Mouse (Mus musculus) right cerebral cortex, postnatal 4 days (tissue): ENCODE measurements at regions not wholly inside any gene's neighbourhood (a gene's known extent, or its start where the extent isn't known, plus 50 kb on each side); places are given as distances from the start of the nearest gene placed in this dataset.

Experiments used
- DNase-seq: peaks from one replicate; pipeline ENCODE4 v3.0.0-alpha.2; 2022

DNA sequence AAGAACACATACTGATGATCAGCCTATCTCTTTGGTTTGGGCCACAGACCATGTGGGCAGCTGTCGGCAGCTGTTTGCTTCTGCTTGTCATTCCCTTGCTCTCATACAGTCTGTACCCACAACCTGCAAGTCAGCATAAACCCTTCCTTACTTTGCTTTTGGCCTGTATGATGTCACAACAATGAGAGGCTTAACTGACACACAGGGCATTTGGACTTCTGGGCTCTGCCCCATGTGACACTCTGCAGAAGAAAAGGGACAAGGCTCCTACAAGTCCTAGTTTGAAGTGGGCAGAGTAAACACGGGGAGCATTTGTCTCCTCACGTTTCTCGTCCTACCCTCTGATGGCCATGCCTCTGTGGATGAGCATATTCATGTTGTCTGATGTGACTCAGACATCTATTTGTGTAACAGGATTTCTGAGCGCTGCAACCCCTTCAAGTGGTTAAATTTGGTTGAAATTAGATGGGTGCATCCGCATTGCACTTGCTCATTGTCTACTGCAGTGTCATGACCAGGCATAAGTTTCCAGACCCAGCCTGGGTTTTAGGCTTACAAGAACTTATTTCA, 87.6 kb upstream of the Cpeb4 start:
- no peak for DNase-seq

DNA sequence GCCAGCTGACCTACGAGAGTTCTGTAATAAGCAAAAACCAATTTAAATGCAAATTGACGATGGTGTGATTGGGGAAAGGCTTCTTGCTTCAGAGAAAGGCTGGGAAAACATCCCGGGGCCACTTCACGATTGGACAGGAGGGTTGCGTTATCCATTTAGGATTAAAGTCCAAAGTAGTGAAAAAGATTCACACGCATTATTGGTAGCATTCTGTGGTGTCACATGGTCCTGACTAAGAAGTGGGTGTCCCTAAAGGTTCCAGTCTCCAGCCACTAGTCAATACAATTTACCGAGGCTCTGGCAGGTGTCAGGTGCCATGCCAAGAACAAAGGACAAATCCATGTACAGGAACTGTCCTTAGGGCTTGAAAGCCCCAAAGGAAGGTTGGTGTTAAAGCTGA, 86.9 kb upstream of the Cpeb4 start:
- no peak for DNase-seq

DNA sequence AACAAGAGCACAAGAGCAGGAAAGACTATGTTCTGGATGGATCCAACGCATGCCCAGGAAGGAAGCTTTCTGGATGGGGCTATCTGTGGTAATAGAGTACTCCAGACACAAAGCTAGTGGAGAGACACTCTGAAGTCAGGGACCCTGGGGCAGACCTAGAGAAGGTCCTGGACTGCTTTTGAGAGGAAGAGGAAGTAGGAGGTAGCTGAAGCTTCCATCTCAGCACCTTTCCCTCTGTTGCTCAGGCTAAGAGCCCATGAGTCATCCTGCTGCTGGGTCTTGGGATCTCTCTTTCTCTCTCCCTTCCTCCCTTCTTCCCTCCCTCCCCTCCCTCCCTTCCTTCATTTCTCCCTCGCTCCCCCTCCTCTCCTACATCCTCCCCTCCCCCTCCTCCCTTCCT, 84.6 kb upstream of the Cpeb4 start:
- no peak for DNase-seq

DNA sequence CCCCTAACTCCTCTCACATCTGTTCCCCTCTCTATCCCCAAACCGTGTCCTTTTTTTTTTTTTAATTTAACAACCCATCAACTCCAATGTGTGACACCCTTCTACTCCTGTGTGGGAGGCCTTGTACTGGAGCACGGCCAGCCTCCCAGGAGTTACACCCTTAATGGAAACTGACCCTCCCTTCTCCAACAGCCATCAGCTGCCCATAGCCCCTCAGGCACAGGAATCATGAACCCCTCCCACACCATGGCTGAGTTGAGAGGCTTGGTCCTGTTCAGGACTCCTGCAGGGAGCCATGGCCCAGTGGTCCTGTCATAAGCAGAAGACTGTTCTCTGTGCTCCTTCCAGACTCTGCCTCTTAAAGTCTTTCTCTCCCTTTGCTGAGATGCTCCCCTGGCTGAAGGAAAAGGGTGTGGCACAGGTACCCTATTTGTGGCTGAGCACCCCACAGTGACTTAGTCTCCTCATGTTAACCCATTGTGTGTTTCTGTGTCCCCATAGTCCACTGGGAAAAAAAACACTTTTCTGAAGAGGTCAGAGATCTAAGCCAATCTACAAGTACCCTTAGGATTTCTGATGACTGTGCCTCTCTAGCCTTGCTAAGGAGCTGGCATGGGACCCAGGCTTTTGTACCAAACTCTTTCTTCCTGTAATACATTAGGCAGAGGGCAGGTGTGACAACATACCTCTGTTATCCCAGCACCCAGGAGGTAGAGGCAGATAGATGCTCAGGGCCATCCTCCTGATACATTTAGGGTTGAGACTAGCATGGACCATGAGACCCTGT, 83.9 kb upstream of the Cpeb4 start:
- DNase-seq: no peak

DNA sequence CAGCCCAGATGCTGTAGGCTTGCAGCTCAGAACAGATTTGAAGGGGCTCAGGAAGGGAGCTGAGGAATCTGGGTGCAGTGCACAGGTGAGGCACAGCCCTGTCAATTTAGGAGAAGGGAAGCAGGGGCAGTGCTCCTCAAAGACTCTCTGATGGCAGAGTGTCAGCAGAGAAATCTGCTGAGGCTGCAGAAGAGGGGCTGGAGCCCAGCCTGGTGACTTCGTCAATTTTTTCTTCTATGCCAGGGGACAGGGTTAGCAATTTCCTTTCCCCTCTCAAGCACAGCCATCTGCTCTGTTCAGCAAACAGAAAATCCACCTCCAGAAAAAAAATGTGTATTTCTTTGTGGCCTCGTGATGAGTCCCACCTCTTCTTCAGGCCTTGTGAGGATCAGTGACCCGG, 82.0 kb upstream of the Cpeb4 start:
- DNase-seq: no peak

DNA sequence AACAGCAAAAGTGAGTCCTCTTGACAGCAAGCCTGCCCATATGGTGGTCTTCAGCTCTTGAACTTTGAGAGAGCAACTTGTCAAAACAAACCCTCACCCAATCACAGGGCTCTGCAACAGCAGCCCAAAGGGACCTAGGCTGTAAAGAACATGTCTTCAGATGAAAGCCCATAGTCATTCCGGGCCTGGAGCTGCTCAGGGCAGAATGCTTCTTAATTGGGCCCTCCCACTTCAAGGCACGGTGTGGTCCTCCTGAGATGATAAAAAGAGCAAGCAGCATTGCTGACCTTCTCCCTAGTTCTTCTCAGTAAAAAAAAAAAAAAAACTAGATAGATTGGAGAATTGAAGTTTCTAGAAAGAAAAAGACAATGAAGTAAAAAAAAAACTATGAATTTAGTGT, 80.7 kb upstream of the Cpeb4 start:
- DNase-seq: no peak

DNA sequence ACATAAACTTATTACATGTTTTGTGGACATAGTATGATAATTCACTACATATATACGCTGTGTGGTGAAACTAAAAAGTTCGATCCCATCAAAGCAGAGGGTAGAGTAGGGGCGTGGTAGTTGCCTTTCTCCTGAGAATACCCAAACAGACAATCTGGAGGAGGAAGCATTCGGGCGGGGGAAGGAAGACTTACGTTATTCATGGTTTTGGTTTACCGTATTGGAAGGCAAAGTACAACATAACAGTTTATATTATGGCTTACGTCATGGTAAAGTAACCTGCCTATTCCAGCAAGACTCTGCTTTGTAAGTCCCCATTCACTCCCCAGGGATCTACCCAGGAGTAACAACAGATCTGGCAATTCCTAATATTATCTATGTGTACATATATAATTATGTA, 76.9 kb upstream of the Cpeb4 start:
- DNase-seq: no peak

DNA sequence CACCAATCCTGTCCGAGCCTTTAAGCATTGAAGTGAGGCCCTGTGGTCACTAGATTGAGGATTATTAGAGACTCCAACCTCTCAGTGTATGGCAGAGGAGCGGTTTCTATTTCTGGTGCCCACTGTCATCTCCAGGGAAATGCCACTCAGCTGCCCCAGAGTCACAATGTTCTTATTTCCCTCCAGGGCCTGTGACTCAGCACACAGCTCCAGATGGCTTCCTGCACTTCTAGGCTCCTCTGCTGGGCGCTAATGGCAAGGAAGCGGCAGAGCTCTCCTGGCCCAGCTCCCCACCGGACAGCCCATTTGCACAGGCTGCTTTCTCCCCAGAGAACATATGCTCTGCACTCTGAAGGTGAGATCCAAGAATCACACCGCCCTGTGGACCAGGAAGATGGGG, 75.8 kb upstream of the Cpeb4 start:
- no peak for DNase-seq

DNA sequence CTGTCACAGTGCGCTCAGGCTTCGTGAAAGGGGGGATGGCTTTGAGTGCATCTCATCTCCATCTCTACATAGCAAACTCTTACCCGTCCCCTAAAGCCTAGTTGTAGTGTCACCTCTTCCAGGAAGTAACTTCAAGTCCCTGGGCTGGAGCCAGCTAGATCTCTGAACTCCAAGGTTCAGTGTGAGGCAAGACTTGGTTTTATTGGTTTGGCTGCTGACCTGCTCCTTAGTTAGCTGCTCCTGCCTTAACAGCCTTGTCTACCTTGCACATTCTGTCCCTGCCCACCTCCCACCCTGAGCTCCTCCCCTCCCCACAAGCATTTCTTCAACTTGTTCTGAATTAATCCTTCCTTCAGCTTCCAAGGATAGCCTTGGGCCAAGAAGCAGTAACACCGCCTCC, 70.4 kb upstream of the Cpeb4 start:
- no peak for DNase-seq

DNA sequence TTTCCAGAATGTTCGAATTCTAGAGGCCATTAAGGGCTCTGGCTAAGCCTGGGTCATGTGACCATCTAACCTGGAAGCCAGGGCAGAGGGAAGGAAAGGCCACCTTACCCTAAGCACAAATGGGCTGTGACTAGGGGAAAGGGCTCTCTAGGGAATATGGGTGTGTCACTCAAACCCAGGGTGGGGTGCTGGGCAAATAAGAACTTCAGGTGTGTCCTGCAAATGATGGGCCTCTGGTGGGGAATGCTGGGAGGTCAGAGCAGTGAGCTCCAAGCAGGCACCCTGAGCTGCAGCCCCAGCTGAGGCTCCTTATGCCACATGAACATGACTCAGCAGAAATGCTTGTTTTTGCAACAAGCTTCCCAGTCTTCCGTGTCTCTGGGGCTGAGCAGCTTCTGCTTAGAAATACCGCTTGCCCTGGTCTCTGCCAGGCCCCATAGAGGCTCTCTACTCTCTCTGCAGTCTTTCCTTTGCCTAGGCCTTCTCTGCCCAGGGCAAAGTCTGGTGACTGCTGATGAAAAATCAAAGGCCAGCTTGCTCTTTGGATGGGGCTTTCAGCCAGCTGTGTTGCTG, 68.6 kb upstream of the Cpeb4 start:
- DNase-seq: no peak

DNA sequence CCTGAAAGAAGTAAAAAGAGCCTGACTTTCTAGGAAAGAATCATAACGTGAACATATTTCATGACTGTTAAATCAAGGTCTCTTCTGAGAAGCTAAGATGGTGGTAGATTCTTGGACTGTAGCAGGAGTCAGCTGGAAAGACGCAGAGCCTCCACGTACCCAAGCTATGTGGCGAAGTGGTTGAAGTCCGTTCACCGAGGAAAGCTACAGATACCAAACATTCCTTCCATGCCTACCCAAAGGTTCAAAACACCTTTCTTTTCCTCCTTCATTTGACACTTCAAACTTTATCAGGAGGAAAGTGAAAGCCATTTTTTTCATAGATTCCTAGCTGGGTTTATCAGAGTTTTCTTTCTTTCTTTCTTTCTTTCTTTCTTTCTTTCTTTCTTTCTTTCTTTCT, 67.5 kb upstream of the Cpeb4 start:
- no peak for DNase-seq

DNA sequence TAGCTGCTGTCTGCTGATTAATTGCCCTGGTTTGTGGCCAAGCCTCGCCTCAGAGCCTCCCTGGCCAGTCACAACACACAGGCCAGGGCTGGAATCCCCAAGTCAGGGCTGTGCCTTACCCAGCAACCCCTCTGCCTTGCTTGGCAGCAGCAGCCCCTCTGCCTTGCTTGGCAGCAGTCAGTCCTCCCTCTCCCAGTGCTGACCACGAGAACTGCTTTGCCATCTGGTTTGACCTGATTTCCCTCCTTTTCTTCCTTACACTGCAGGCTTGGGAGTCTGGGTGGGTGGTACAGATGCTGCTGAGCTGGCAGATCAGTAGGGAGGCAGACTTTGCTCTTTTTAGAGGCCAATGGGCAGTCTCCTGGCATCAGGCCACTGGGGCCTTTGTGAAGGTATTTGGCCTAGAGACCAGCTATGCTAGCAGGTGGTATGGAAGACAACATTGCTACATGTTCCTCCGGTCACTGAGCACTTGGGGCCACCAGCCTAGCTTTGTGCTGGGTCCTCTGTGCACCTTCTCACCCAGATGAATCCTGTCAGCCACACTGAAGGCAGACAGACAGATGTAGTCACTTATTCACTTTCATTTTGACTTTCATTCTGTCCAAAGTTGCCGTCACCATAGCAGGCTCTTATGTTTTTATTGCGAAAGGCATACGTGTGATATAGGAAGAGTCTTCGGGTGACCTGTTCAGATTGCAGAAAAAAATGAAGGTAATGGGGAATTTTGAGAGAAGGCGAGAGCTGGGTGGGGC, 64.4 kb upstream of the Cpeb4 start:
- DNase-seq: peak; percentile 54

DNA sequence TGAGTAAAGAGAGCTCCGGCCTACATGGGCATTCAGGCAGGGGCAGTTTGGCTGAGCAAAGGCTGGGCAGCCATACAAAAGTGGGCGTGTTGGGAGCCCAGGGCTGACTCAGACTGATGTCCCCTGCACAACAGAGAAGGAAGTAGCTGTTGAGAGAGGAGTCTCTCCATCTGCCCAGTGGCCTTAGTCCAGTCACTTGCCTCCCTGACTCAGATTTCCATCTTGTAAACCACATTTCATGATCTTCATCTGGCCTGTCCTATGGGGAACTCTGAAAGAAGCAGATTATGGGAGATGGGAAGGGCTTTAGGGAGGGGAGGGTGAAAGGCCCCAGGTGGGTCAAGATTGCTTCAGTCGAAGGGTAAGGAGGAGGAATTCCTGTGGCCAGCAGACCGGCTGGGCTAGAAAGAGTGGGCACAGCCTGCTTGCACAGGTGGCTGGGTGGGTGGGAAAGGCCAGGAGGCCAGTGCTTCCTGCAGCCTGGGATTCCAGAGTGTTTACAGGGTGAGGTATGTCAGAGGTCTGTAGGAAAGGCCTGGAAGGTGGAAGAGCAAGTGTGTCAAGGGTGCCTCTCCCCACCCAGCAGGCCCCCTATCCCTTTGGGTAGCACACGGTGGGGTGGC, 63.7 kb upstream of the Cpeb4 start:
- no peak for DNase-seq

DNA sequence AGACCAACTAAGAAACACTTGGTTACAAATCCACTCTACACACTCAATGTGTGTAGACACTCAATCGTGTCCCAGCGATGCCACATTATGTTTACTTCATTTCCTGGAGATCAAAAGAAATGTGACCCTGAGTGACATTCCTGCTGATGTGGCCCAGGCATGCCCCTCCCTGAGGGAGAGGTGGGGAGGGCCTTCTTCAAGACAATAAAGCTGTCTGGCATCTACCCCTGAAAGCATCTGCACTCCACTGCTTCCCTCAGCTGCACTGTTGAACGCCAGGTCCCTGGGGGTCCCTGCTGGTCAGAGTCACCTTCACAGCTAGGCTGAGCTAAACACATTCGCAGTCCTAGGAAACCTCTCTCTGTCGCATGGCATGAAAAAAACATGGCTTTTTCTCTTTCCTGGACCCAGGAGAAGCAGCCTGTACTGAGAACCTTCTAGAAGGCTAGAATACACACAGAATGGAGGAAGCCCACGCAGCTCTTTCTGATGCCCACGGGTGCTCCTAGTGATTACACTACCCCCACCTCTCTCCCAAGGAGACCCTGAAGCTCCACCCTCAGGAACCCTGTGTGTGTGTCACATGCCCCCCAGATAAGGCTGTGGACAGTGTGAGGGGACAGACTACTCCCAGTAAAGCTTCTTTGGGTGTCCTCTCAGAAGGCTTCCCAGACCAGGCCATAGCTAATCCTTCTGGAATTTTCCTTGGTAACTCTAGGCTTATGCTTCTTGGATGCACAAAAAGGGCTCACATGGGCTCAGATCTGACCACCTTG, 61.8 kb upstream of the Cpeb4 start:
- no peak for DNase-seq

DNA sequence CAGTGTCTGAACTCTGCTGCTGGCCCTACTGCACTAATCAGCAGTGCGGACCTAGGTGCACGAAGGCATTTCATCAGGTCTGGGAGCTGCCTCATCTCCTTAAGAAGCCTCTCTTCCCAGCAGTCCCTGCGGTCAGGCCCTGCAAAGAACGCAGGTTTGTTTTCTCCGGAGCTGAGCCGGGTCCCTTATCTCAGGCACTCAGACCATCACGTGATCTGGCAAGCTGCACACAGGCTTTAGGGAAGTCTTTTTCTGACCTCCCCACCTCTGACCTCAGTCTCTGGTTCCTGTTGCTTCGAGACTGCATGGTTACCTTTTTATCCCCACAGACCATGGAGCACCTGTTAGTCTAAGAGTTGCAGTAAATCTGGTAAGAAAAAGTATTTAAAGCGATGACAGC, 59.8 kb upstream of the Cpeb4 start:
- no peak for DNase-seq

DNA sequence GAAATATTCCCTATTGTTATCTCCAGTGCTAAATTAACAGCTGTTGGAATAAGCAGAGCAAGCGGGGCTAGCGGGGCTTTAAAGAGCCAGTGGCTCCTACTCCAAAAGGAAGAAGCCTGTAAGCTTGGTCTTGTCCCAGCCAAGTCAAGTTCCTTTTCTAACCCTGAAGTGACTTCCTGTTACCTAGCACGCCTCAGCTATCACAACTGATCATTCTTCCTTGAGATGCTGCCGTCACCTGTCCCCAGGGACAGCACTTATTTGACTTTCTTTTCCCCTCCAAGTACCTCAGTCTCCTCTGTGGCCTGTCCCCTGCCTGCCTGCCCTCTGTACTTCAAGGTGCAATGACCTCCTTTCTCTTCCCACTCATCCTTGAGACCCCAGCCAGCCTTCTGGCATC, 57.4 kb upstream of the Cpeb4 start:
- DNase-seq: no peak

DNA sequence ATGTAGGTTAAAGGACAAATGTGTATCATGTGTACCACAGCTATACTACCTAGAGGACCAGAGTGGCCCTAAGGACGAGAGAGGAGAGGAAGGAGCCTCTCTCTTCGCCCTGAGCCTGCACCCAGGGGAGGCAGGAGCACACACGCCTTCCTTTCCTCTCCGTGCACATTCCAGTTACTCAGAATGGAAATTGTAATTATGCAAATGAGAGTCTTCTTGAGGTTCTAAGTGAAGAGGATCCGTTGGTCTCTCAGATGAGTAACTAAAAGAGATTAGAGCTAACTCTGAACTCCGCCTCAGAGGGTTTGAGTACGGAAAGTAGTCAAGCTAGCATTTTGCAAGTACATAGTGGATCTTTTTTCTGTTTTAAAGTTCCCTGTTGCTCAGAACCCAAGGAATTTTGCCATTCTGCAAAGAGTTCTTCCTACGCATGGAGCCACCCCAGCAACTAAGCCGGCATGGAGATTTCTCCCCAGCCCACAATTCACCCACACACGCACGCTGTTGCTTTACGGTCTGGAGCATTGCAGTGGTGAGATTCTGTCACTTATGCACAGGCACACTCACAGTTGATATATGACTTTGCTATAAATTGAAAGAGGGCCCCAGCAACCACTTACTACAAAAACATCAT, 56.0 kb upstream of the Cpeb4 start:
- no peak for DNase-seq

DNA sequence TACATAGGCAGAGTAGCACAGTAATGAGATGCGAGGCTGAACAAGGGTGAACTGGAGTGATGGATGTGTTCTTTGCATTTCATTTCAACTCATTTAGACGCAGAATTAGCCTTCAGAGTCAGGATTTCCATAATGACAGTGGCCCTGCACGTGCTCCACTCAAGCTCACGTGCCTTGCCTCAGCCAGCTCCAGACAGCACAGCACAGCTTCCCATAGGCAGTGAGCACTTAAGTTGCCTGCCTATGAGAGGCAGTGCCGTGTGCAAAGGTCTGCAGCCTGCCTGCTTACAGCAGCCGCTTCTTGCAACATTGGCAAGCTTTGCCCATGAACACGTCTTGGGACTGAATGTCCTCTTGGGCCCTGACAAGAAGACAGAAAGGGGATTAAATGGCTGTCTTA, 54.0 kb upstream of the Cpeb4 start:
- no peak for DNase-seq

DNA sequence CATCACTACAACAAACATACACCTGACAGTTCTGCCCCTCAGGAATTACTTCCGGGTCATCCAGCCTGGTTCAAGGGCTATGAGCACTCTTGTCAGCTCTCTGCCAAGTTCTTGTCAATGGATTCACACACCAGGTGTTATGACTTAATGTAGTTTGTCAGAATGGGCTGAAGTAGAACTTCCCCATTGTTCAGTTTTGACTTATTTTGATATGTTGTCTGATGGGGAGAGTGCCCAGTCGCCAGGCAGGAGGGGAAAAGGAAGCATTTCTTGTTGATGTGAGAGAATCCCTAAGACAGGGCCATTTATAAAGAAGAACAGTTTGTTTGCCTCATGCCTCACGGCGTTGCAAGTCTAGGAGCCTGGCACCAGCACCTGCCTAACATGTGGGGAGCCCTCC, 52.0 kb upstream of the Cpeb4 start:
- DNase-seq: no peak

DNA sequence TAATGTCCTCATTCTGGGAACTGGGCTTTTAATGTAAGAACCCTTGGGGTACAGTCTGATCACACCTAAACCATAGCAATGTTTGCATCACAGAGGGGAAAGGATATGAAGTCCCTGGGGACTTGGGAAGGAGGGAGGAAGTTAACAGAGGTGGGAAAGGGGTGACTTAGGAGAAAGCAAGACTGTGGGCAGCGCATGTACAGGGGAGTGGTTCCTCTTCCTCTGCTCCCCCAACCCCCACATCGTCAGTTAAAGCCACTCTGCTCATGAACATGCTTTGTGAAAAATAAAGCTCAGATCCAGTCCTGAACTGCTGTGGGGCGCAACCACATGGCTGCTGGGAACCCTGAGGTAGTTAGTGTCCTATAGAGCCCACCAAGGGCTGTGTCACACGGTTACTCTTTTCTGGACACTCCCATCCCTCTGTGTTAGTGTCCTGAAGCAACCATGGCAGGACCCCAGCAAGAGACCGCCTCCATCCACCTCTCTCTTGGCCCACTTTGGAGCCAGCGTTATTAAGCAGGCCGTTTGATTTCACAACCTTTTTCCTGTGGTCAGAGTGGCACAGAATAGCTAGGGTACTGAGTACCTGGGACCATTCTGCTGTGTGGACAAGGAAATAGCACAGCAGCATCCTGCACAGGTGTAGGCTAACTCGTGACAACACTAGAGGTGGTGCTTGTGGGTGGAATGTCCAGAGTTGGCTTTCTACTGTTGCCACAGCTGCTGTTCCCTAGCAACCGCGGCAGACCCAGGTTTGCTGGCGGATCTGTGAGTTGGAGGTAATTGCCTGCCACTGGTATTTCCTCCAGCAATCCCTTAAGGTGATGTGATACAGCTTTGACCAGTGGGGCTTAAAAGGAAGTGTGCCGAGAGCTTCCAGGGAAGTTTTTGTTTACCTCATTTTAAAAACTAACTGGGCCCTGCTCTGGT, 50.3 kb upstream of the Cpeb4 start:
- no peak for DNase-seq
